Mouse (Mus musculus) myocyte (in vitro differentiated cells): ENCODE results near the gene Abca13.

ENCODE experiments used
- CEBPB ChIP-seq: IDR thresholded peaks from 2 replicates; pipeline ENCODE4 v1.6.1; 2011; ENCODE audit warnings: mild to moderate bottlenecking, moderate library complexity; ENCODE audit not compliant: poor library complexity, insufficient read depth, severe bottlenecking
- MAX ChIP-seq: IDR thresholded peaks from one replicate; pipeline ENCODE4 v1.6.1; 2011; ENCODE audit warnings: low read depth, mild to moderate bottlenecking, control low read depth
- MYOD1 ChIP-seq, 3 experiments: IDR thresholded peaks; one replicate each; pipeline ENCODE4 v1.6.1; 2011; ENCODE audit warnings: control low read depth in 2 of 3, low read depth in 2 of 3, mild to moderate bottlenecking in 2 of 3, moderate library complexity in 1 of 3; ENCODE audit not compliant: insufficient read length in 2 of 3, control insufficient read depth in 1 of 3
- MYOG ChIP-seq, 3 experiments: IDR thresholded peaks; one replicate each; pipeline ENCODE4 v1.6.1; 2011; ENCODE audit warnings: control low read depth in 2 of 3, low read depth in 2 of 3, mild to moderate bottlenecking in 2 of 3; ENCODE audit not compliant: insufficient read length in 2 of 3, control insufficient read depth in 1 of 3, insufficient read depth in 1 of 3
- POLR2A ChIP-seq: IDR thresholded peaks from one replicate; pipeline ENCODE4 v1.6.1; 2011; ENCODE audit warnings: low read depth, mild to moderate bottlenecking, control low read depth, moderate library complexity; ENCODE audit not compliant: insufficient read length
- POLR2AphosphoS2 ChIP-seq: IDR thresholded peaks from one replicate; pipeline ENCODE4 v1.6.1; 2011; ENCODE audit warnings: low read depth, control low read depth; ENCODE audit not compliant: insufficient read length
- REST ChIP-seq: IDR thresholded peaks from one replicate; pipeline ENCODE4 v1.6.1; 2011; ENCODE audit warnings: mild to moderate bottlenecking, control low read depth, moderate library complexity; ENCODE audit not compliant: insufficient read depth, insufficient read length
- SRF ChIP-seq: IDR thresholded peaks from one replicate; pipeline ENCODE4 v1.6.1; 2011; ENCODE audit warnings: low read depth; ENCODE audit not compliant: control insufficient read depth, insufficient read length
- TCF12 ChIP-seq: IDR thresholded peaks from one replicate; pipeline ENCODE4 v1.6.1; 2011; ENCODE audit warnings: mild to moderate bottlenecking, control low read depth; ENCODE audit not compliant: poor library complexity, insufficient read depth, severe bottlenecking
- TCF3 ChIP-seq: IDR thresholded peaks from one replicate; pipeline ENCODE4 v1.6.1; 2011; ENCODE audit warnings: low read depth, control low read depth; ENCODE audit not compliant: insufficient read length
- USF1 ChIP-seq: IDR thresholded peaks from one replicate; pipeline ENCODE4 v1.6.1; 2011; ENCODE audit warnings: low read depth, mild to moderate bottlenecking, control low read depth, moderate library complexity

DNA sequence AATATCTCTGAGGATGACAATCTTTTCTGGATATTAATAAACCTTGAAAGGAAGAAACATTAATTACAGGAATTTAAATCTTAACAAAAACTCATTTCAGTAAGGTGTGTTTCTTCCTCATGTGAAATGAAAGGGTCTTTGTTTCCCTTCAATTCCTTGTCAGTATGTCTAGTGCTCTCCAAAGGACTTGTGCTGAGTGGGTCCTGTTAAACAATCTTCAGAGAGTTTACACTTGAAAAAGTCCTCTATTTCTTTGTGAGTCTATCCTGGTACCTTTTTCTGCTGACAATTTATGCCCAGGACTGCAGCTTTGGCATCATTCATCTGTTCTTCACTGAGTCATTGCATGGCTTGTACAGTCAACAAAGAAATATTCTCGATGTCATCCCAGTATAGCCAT lies 539.6 kb downstream of the Abca13 start:
- TF ChIP-seq POLR2A (no peak), POLR2AphosphoS2 (no peak), MYOD1 (IDR thresholded peaks at IDR 0.05; ENCODE audit: control insufficient read depth in 1 of 3, insufficient read length in 2 of 3, low read depth in 2 of 3) (no peak), USF1 (no peak), CEBPB (no peak), SRF (no peak), TCF3 (no peak), TCF12 (no peak), MAX (no peak), REST (no peak), MYOG (IDR thresholded peaks at IDR 0.05; ENCODE audit: control insufficient read depth in 1 of 3, insufficient read depth in 1 of 3, insufficient read length in 2 of 3, low read depth in 2 of 3) (no peak)
